8 mouse cellular contexts compared by ENCODE assay signal in the genomic region with DNA sequence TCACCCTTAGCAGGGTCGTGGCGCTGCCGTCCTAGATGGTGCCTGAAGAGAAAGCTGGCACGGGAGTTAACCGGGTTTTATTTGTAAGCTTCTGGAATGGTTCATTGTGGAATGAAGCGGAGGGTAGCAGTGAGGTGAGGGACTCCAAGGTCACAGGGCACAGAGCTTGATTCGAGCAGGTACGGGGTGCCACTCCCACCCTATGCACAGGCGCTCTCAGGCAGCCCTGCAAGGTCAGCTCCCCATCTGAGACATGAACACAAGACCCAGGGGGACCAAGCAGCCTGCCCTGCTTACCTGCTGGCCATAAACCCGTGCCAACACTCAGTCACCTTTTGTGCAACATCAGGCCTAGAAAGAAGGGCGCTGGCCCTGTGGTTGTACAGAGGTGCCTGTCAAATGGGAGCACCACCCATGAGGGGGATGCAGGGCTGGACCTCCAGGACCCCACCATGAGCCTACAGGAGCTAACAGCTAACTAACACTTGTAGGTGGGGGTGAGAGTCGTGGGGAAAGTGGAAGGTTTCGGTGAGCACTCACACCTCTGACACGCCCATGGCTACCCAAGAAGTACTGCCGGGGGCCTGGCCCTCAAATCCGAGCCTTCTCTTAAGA. TPM values are rescaled to one million over a fixed set of nuclear protein-coding genes. Genes with fewer than 3 reads are reported as not detected.
DNase-seq lines count a peak whose midpoint lies in the region; ATAC-seq and TF ChIP-seq lines count a peak whose summit lies in the region.

No protein-coding gene starts in this region.

- TF ChIP-seq CTCF in C2C12 (IDR thresholded peaks at IDR 0.05; ENCODE audit: control insufficient read depth, insufficient read depth, insufficient read length): no peak

- peak overlapping the region; percentile 99 for H3K4me3 ChIP-seq in C2C12 (ENCODE audit: insufficient read depth, poor library complexity, severe bottlenecking)

- H3K79me2 ChIP-seq in C2C12 (ENCODE audit: control insufficient read depth, insufficient read depth): peaks cover 63% of the 10 kb centered on the region

- H3K79me3 ChIP-seq in C2C12 (ENCODE audit: low read depth): peaks cover 31% of the 10 kb centered on the region

- peaks cover 21% of the 10 kb centered on the region for H3K36me3 ChIP-seq in C2C12 (ENCODE audit: control insufficient read depth, insufficient read depth)

- H3ac ChIP-seq in C2C12 (ENCODE audit: control insufficient read depth, insufficient read length, low read depth): peak overlapping the region; percentile 79

- H3K27me3 ChIP-seq in C2C12 (ENCODE audit: control insufficient read depth, insufficient read depth, insufficient read length): no peaks in the 10 kb centered on the region

- ATAC-seq in CD4-positive, CD25-positive, alpha-beta regulatory T cell, adult 4 months: no peak

- peak; percentile 60 for DNase-seq in CD4-positive, CD25-positive, alpha-beta regulatory T cell, adult 2 months (ENCODE audit: low read depth, low spot score)
- DNase-seq in cerebellum, adult 9-10 months: peak; percentile 71
- peak; percentile 65 for DNase-seq in heart, adult 8-10 months (ENCODE audit: low spot score)
- peak; percentile 72 to 73 for DNase-seq in kidney, adult 8-10 months
- peak; percentile 60 for DNase-seq in lung, postnatal 36 days
- peak; percentile 37 for DNase-seq in thymus, postnatal 0 days (ENCODE audit: low spot score)

TF ChIP-seq in C2C12, 6 proteins besides CTCF, POLR2A, EP300 and RAD21:
- no peak for TF ChIP-seq CEBPB (IDR thresholded peaks at IDR 0.05; ENCODE audit: low read depth)
- no peak for TF ChIP-seq MYOG (IDR thresholded peaks at IDR 0.05; ENCODE audit: control insufficient read depth, extremely low read depth, insufficient read length)
- TF ChIP-seq MYOD1 (IDR thresholded peaks at IDR 0.05; ENCODE audit: control insufficient read depth, insufficient read length, low read depth): no peak
- no peak for TF ChIP-seq USF1 (IDR thresholded peaks at IDR 0.05; ENCODE audit: low read depth)
- TF ChIP-seq FOSL1 (IDR thresholded peaks at IDR 0.05; ENCODE audit: insufficient read depth, low read length, poor library complexity, severe bottlenecking): no peak
- no peak for TF ChIP-seq MAX (IDR thresholded peaks at IDR 0.05)
TF ChIP-seq in C2C12: peak in this region for 0.

RNA-seq across cellular contexts. Expression of a gene that starts 1.1 kb away (rescaled TPM):
- polyA plus RNA-seq in CD4-positive, CD25-positive, alpha-beta regulatory T cell, adult 4 months (2017; shearing (Covaris generic)): 1,000 to 10,000 TPM; 2,387 to 3,192 TPM
- polyA plus RNA-seq in C2C12 (2012; fragmentation: generic; extraction: Trizol): 7,516 TPM
- 100 to 1,000 TPM; 188 to 320 (median 251) TPM for total RNA-seq in heart, adult 8-10 months (2022)
- polyA plus RNA-seq in thymus, postnatal 0 days (2015; fragmentation: Nextera tagmentation; extraction: Ambion mirVana): 1,815 and 1,857 TPM in 2 replicates

RNA-seq across cellular contexts. Expression of a gene that starts 11.9 kb away (rescaled TPM):
- under 1 TPM; 0.67 to 0.99 TPM for polyA plus RNA-seq in CD4-positive, CD25-positive, alpha-beta regulatory T cell, adult 4 months (2017; shearing (Covaris generic))
- 0.25 TPM for polyA plus RNA-seq in C2C12 (2012; fragmentation: generic; extraction: Trizol)
- not detected for total RNA-seq in heart, adult 8-10 months (2022)
- polyA plus RNA-seq in thymus, postnatal 0 days (2015; fragmentation: Nextera tagmentation; extraction: Ambion mirVana): 0.46 and 0.59 TPM in 2 replicates

RNA-seq across cellular contexts. Expression of a gene that starts 29.1 kb away (rescaled TPM):
- 10 to 100 TPM; 17.8 to 27.0 TPM for polyA plus RNA-seq in CD4-positive, CD25-positive, alpha-beta regulatory T cell, adult 4 months (2017; shearing (Covaris generic))
- 18.0 TPM for polyA plus RNA-seq in C2C12 (2012; fragmentation: generic; extraction: Trizol)
- 10 to 100 TPM; 12.1 to 18.3 (median 13.6) TPM for total RNA-seq in heart, adult 8-10 months (2022)
- polyA plus RNA-seq in thymus, postnatal 0 days (2015; fragmentation: Nextera tagmentation; extraction: Ambion mirVana): 12.8 and 15.9 TPM in 2 replicates
